Mouse (Mus musculus): ENCODE results near the gene Gm884. TPM values are rescaled to one million over a fixed set of nuclear protein-coding genes. Genes with fewer than 3 reads are reported as not detected.

The Gm884 gene
- total and polyA plus RNA-seq, 2 experiments from 2014 or later: not detected

DNA sequence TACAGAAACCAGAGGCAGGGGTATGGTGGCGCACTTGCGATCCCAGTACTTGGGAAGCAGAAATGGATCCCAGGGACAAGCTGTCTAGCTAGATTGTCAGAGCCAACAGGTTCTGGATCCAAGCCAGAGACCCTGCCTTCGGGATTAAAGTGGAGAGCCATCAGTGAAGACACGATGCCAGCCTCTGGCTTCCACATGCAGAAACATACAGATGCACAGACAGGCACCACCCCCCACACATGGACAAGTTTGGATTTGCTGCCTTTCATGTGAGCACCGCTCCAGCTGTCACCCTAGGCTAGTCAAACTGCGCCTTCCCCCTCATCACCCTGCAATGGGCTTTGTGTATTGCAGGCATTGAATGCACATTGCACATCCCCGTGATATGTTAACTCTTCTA lies 37.2 kb upstream of the Gm884 start:
- ATAC-seq (no peak), DNase-seq (no peak)
- Histone ChIP-seq H3K27ac (ENCODE audit: low read depth, low read length) (no peak overlapping the region), H3K27me3 (ENCODE audit: insufficient read depth, low read length) (peaks cover 3% of the 10 kb centered on the region), H3K9me3 (ENCODE audit: low read length) (no peaks in the 10 kb centered on the region), H3K9ac (no peak overlapping the region), H3K4me1 (ENCODE audit: insufficient read depth) (peaks cover 16% of the 10 kb centered on the region), H3K4me3 (ENCODE audit: low read depth, low read length) (no peak overlapping the region), H3K4me2 (ENCODE audit: low read depth) (no peak overlapping the region), H3K36me3 (ENCODE audit: insufficient read depth) (no peaks in the 10 kb centered on the region)
- WGBS: 56% methylated on average over 7 of the region's 7 CpGs
- no peak for TF ChIP-seq CTCF (IDR thresholded peaks at IDR 0.05; ENCODE audit: low read depth)

DNA sequence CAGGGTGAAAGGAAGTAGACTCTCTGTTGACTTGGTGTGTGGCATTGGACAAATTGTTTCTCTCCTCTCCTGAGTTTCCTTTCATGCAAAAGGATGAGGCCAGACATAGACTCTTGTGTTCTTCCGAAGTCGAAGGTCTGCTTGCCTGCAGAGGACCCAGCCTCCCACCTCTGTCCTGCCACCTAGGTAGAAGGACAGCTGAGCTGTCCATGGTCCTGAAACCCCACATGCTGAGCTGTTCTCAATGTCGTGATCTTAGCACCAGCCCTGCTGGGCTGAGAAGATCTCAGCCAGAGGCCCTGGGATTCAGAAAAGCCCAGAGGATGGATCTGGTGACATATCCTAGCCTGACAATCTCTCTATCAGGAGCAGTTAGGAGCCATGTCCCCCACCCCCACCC lies 35.6 kb upstream of the Gm884 start:
- 13% methylated on average over 3 of the region's 3 CpGs for WGBS
- H3K9ac ChIP-seq: no peak overlapping the region

DNA sequence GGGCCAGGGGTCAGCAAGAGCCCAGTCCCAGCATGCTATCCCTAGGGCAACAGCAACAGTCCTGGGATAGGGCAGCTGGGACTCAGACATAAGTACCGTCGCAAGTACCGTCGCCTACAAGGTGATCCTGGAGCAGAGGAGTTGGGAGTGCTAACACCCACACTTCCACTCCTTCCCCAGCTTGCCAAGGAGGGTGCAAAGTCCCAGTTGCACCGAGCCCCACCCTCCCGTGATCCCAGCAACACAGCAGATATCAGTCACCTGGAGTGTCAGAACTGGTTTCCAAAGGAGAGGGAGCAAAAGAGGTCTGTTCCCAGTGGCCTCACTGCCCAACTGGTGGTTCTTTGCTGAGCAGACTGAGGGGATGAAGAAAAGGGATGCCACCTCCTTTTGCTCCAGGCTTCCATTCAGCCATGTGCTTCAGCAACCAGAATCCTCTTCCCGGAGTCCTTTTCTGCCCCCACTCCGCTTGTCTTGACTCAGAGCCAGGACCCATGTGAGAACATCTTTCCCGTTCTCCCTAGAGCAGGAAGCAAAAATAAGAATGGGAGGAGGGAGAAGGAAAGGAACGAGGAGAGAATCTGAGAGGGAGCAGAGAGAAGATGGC lies 32.5 kb upstream of the Gm884 start:
- Histone ChIP-seq H3K9me3 (ENCODE audit: low read length) (no peaks in the 10 kb centered on the region), H3K9ac (no peak overlapping the region), H3K4me3 (ENCODE audit: low read depth, low read length) (no peak overlapping the region), H3K36me3 (ENCODE audit: insufficient read depth) (no peaks in the 10 kb centered on the region), H3K4me1 (ENCODE audit: insufficient read depth) (peaks cover 20% of the 10 kb centered on the region), H3K27ac (ENCODE audit: low read depth, low read length) (no peak overlapping the region), H3K4me2 (ENCODE audit: low read depth) (no peak overlapping the region), H3K27me3 (ENCODE audit: insufficient read depth, low read length) (peaks cover 43% of the 10 kb centered on the region)
- TF ChIP-seq CTCF (IDR thresholded peaks at IDR 0.05; ENCODE audit: low read depth): no peak
- 65% methylated on average over 10 of the region's 10 CpGs for WGBS
- DNase-seq (no peak), ATAC-seq (no peak)

More for the DNA sequence above, 35.6 kb upstream of the Gm884 start:
- Histone ChIP-seq H3K4me1 (ENCODE audit: insufficient read depth) (peaks cover 8% of the 10 kb centered on the region), H3K4me3 (ENCODE audit: low read depth, low read length) (no peak overlapping the region), H3K27me3 (ENCODE audit: insufficient read depth, low read length) (peaks cover 17% of the 10 kb centered on the region), H3K27ac (ENCODE audit: low read depth, low read length) (no peak overlapping the region), H3K4me2 (ENCODE audit: low read depth) (no peak overlapping the region), H3K36me3 (ENCODE audit: insufficient read depth) (no peaks in the 10 kb centered on the region), H3K9me3 (ENCODE audit: low read length) (no peaks in the 10 kb centered on the region)
- TF ChIP-seq CTCF (IDR thresholded peaks at IDR 0.05; ENCODE audit: low read depth): no peak
- DNase-seq (no peak), ATAC-seq (no peak)

DNA sequence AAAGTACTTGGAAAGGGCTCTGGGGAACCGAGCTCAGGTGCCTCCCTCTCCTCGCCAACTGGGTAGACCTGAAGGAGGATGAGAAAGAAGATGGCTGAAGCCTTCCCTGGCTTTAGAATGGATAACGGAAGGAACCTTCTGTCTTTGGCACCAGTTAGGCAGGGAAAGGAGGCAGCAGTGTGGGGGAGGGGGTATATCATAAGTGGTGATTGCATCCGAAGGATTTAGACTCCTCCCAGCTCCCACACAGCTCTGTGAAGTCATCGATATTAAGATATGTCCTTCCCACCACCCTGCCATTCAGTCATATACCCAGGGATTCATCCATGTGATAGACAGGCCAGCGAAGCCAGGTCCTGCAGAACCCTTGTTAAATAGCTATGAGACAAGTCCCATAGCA lies 30.5 kb upstream of the Gm884 start:
- Histone ChIP-seq H3K27ac (ENCODE audit: low read depth, low read length) (no peak overlapping the region), H3K9me3 (ENCODE audit: low read length) (no peaks in the 10 kb centered on the region), H3K4me3 (ENCODE audit: low read depth, low read length) (peak overlapping the region; percentile 43; the same call in 1 of the 2 replicates), H3K27me3 (ENCODE audit: insufficient read depth, low read length) (peaks cover 60% of the 10 kb centered on the region), H3K36me3 (ENCODE audit: insufficient read depth) (no peaks in the 10 kb centered on the region), H3K9ac (no peak overlapping the region), H3K4me1 (ENCODE audit: insufficient read depth) (peaks cover 20% of the 10 kb centered on the region), H3K4me2 (ENCODE audit: low read depth) (peak overlapping the region; percentile 28; the same call in 1 of the 2 replicates)
- 78% methylated on average over 6 of the region's 6 CpGs for whole genome bisulfite sequencing
- TF ChIP-seq CTCF (IDR thresholded peaks at IDR 0.05; ENCODE audit: low read depth): no peak
- DNase-seq: no peak
- ATAC-seq: no peak

DNA sequence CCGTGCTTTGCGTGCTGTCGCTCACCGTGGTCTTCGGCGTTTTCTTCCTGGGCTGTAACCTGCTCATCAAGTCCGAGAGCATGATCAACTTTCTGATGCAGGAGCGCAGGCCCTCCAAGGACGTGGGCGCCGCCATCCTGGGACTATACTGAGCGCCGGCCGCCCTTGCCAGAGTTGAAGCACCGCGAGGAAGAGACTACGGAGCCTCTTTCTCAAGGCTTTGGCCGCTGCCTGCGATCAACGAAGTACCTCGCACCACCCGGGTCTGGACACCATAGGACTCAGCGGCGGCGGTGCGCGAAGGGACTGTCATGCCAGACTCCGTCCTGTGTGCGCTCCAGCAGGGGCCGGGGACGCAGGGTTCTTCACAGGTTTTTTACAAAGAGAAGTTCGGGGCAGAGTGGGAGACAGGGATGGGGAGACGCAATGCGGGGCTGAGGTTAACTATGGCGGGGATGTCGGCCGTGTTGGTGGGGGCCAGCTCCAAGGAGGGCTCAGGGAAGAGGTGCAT lies 29.1 kb upstream of the Gm884 start:
- no peak overlapping the region for H3K27ac ChIP-seq (ENCODE audit: low read depth, low read length)
- H3K4me1 ChIP-seq (ENCODE audit: insufficient read depth): peaks cover 20% of the 10 kb centered on the region; the same call in 1 of the 2 replicates
- H3K9ac ChIP-seq: peak overlapping the region; percentile 51
- no peak for DNase-seq
- no peak for TF ChIP-seq CTCF (IDR thresholded peaks at IDR 0.05; ENCODE audit: low read depth)
- peak overlapping the region; percentile 43 for H3K4me3 ChIP-seq (ENCODE audit: low read depth, low read length)
- no peaks in the 10 kb centered on the region for H3K36me3 ChIP-seq (ENCODE audit: insufficient read depth)
- H3K4me2 ChIP-seq (ENCODE audit: low read depth): peak overlapping the region; percentile 65
- 3% methylated on average over 37 of the region's 37 CpGs for WGBS
- H3K9me3 ChIP-seq (ENCODE audit: low read length): no peaks in the 10 kb centered on the region
- H3K27me3 ChIP-seq (ENCODE audit: insufficient read depth, low read length): peaks cover 60% of the 10 kb centered on the region
- peak; percentile 18; the same call in 1 of the 2 replicates for ATAC-seq

DNA sequence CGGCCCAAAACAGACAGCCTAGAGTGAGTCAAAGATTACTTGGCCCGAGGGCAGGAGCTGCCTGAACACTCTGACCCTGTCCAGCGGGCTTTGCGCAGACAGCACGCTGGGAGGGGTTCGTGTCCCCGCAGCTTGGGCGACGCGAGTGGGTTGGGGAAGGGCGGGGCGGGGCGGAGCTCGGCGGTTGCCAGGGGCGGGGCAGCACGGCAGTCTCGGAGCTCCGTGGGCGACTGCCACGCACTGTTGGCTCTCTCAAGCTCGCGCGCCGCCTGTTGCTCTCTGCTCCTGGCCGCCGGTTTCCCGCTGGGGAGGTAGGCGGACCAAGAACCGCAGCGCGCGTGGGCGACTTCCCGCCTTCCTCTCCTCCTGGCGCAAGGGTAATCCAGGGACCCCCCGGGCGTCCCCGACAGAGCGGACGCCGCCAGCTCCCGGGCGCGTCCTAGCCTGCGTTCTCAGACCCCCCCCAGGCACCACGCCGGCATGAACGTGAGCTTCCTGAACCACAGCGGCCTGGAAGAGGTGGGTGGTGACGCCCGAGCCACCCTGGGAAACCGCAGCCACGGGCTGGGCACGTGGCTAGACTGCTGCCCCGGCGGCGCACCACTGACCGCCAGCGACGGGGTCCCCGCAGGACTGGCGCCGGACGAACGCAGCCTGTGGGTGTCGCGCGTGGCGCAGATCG lies 28.5 kb upstream of the Gm884 start, which contains the start of gene Rprml:
Gene Rprml (plus strand): TSS at position 270 of the 682 bp plus-strand sequence.
- H3K36me3 ChIP-seq (ENCODE audit: insufficient read depth): no peaks in the 10 kb centered on the region
- ATAC-seq (peak; percentile 63), DNase-seq (no peak)
- H3K27me3 ChIP-seq (ENCODE audit: insufficient read depth, low read length): peaks cover 60% of the 10 kb centered on the region
- no peak for TF ChIP-seq CTCF (IDR thresholded peaks at IDR 0.05; ENCODE audit: low read depth)
- H3K4me3 ChIP-seq (ENCODE audit: low read depth, low read length): peak within 1 kb of the TSS; percentile 43
- peak within 1 kb of the TSS; percentile 29; the same call in 1 of the 2 replicates for H3K27ac ChIP-seq (ENCODE audit: low read depth, low read length)
- peak within 1 kb of the TSS; percentile 51 for H3K9ac ChIP-seq
- peaks cover 20% of the 10 kb centered on the region; the same call in 1 of the 2 replicates for H3K4me1 ChIP-seq (ENCODE audit: insufficient read depth)
- H3K9me3 ChIP-seq (ENCODE audit: low read length): no peaks in the 10 kb centered on the region
- 2% methylated on average over 69 of the region's 71 CpGs for WGBS
- peak within 1 kb of the TSS; percentile 65 for H3K4me2 ChIP-seq (ENCODE audit: low read depth)

DNA sequence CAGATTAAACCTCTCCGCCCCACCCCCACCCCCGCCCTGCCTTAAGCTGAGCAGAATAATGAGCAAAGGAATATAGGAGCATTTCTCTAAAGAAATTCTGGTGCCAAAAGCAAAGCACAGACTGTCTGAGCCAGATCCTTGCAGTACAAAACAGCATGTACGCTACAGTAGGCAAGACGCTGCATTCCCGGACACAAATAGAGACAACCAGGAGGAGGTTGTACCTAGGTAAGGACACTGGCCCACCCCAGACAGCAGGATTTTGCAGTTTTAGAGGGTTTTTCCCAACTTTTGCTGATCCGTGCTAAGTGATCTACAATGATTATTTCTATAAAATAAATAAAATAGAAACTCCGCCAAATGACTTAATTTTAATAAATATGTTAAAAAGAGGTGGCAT lies 27.7 kb upstream of the Gm884 start:
- peak; percentile 49 for DNase-seq
- H3K4me1 ChIP-seq (ENCODE audit: insufficient read depth): peaks cover 16% of the 10 kb centered on the region; the same call in 1 of the 2 replicates
- no peak for TF ChIP-seq CTCF (IDR thresholded peaks at IDR 0.05; ENCODE audit: low read depth)
- no peaks in the 10 kb centered on the region for H3K9me3 ChIP-seq (ENCODE audit: low read length)
- peak overlapping the region; percentile 65; the same call in 1 of the 2 replicates for H3K4me2 ChIP-seq (ENCODE audit: low read depth)
- H3K9ac ChIP-seq: no peak overlapping the region
- 22% methylated on average over 7 of the region's 7 CpGs for WGBS
- ATAC-seq: peak; percentile 42; the same call in 1 of the 2 replicates
- 0 out of 2 replicates have a peak overlapping the region, but pooled peaks have one; percentile 29 for H3K27ac ChIP-seq (ENCODE audit: low read depth, low read length)
- no peaks in the 10 kb centered on the region for H3K36me3 ChIP-seq (ENCODE audit: insufficient read depth)
- H3K27me3 ChIP-seq (ENCODE audit: insufficient read depth, low read length): peaks cover 57% of the 10 kb centered on the region
- H3K4me3 ChIP-seq (ENCODE audit: low read depth, low read length): peak overlapping the region; percentile 43
